Mouse (Mus musculus) cerebellum, postnatal 14 days (tissue): Measurements from ENCODE around the gene Psen2.
A peak's percentile ranks its signal among the peaks of the same experiment; 100 is the strongest.

Experiments
- DNase-seq, 2 experiments: peaks; one replicate each; pipeline ENCODE4 v3.0.0; 2021; ENCODE audit warnings: mixed read lengths in 2 of 2

The Psen2 gene

DNA sequence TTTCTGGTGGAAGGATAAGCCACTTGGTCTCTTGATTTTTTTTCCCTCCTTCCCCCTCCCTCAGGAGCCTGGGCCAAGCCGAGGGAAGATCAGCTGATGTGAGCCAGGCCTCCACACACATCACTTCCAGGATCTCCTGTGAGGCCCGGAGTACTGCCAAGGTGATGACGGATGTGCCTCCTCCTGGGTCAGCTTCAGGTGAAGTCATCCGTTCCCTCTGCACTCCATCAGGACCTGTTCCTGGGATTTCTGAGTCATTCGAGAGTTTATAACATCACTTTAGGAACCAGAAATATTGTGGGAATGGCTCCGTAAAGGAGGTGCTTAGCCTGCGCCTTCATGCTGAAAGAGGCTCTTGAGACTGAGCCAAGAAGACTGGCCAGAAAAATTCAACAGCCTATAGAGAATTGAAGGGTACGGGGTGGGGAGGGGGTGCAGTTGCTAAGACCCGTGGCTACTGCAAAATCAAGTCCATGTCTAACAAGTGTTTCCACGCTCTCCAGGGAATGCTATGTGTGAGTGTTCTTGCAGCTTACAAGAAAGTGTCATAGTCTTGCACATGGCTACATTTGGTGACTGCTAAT is 11.6 kb upstream of the Psen2 start:
- peak; percentile 82 for DNase-seq

DNA sequence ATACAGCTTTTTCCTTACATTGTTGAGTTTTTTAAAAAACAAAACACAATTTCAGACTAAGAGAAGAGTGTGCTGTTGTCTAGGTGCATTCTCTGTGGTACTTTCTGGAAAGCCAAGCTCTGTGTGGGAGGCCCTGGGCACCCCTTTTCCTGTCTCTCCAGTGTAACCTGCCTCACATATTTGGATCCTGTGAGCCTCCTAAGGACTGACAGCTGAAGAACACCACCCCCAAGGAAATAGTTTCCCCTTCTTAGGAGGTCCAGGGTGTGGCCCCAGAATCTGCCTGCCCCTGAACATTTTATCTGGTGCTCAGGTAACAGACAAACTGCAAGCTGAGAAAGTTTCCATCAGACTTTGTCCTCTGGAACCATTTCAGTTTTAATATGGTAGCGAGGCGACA is 5.8 kb upstream of the Psen2 start:
- DNase-seq, result no peak

DNA sequence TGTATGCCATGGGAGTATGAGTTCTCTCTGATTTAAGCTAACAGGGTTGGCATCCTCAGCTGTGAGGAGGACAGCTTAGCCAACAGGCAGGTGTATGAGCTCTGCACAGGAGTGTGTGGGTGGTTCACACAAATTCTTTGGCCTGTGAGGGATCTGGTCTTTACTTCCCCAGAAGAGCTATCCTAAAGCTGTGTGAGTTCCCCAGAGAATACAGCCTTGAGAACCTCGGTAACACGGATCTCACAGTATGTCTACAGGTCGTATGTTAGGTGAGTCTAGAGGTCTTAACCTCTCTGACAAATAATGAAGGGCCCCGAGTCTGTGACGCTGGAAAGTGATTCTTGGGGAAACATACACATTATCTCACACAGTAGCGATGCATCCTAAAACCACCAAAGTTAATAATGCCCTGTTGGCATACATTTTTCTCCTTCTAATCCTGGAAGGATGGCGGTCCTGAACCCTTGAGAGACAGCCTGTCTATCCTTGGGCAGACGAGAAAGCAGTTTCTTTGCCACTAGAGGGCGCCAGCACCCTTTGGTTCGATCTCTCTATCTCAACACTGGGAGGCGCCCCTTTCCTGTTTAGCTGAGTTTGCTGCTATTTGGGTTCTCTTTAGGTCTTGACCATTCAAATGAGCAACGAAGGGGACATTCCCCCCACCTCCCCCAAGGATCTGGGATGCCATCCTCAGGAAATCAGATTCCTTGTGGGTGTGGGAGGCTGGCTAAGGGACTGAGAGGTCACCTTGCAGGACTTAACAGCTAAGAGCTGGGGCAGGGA is 5.2 kb upstream of the Psen2 start:
- DNase-seq, result peak; percentile 97 to 98

DNA sequence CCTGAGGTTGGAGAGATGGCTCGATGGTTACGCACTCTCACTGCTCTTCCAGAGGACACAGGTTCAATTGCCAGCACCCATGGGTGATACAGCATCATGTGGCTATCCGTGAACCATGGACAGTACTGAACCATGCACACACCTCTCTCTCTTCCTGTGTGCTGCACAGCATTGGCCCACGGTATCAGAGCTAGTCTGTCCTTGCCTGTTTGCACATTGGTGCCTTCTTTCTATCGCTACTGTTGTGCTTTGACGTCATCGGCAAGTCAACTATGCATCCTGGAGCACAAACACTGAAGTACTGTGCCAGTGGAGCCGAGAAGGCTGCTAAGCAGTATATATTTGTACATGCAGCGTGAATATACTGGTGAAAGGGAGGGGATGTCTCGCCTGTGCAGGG is 3.9 kb upstream of the Psen2 start:
- DNase-seq, result no peak

DNA sequence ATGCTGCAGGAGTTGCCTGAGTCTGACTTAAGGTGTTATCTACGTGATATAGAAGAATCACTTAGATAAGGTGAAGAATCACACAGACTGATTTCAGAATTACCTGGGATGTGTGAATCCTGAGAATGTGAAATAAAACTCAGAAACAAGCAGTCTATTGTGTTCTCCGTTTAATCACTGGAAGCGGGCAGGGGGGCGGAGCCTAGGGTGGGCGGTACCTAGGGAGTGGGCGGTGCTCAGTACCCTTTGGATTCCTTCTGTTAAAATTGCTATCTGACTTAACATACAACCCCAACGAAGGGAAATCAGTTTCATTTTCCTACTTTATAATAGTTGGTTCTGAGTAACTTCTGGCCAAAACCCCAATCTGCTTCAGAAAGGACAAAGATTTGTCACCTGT is 2.2 kb upstream of the Psen2 start:
- DNase-seq, result no peak

DNA sequence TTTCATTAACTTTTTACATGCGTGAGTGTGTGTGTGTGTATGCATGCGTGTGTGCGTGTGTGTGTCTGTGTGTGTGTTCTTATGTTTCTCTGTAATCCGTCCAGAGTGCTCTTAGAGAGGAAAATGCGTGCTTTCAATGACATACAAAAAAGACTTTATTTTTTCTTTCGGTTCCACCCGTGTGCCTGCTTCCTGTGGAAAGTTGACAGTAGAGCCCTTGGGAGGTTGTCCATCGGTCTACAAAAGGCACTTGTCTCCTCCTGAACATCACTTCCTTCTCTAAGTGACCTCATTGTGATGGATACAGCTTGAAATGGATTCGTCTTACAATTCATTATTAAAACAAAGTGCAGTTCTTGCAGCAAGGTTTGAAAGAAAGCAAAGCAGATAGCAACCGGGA is 1.6 kb upstream of the Psen2 start:
- no peak for DNase-seq

DNA sequence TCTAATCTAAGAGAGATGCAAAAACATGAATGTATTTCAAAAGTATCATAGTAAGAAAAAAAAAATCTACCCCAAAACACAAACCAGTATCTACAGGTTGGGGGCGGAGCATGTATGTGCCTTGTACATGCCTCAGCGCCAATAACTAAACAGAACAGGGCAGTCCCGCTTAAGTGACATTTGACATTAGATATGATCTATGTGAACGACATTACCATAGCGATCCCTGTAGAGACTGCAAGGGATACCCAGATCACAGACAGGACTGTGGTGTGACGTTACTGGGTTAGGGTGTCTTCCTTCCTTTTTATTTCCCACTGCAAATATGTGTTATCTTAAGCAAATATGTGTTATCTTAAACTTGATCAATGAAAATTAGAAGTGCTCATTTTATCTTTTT is 1.2 kb upstream of the Psen2 start:
- DNase-seq, result no peak

DNA sequence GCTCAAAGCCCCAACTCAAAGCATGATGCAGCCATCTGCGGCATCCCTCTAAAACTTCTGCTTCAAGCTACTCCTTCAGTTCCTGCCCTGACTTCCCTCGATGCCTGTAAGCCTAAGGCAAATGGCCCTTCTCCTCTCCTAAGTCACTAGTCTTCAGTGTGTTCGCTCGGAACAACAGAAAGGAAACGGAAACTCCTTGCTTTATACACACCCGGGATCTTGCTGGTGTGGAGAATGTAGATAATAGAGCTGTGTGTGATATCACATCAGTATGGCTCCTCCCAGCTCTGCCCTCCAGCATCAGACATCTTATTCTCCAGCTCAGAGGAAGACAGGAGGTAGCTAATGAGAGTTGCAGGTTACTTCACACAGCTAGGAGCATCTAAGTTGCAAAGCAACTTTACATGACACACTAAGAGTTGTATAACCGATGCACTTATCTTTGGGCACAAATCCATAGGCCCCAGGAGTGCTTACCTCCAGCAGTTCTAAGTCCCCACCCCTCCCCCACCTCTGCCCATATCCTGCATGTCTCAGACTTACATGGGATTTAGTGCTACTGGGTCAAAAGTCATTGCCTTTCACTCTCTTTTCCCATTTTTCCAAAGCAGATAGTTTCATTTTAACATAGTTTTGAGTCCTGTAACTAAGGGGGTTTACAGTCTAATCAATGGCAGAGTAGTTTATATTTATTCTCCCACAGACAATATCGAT is 1.2 kb downstream of the Psen2 start:
- DNase-seq, result no peak

DNA sequence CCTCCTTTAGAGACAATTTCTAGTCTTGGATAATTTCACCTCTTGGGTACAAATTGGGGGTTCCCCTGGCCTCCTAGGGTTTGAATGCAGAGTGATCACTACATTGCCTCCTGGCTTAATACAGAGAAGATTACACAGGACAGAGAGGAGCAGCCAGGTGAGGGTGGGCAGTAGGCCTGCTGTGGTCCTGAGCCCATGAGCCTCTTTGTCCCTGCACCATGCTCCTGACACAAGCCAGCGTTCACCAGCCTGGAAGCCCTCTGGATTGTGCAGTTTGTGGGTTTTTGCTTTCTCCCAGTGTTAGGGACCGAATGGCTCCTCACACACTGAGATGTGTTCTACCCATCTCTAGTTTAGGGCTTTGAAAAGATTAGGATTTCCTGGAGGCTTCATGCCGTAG is 1.8 kb downstream of the Psen2 start:
- no peak for DNase-seq

DNA sequence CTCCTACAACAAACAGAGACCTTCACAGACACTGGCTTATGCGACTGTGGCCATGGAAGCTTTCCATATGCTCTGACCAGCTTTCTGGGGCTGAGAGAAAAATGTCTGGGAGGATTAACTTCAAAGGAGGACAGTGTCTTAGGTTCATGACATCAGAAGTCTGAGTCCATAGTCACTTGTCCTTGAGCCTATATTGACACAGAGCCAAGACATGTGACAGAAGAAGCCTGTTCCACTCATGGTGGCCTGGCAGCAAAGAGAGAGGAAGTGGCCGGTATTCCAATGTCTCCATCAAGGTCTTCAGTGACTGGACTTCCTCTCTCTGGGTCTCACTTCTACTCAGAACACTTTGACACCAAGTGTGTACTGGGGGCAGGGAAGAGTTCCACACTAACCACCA is 2.4 kb downstream of the Psen2 start:
- no peak for DNase-seq

DNA sequence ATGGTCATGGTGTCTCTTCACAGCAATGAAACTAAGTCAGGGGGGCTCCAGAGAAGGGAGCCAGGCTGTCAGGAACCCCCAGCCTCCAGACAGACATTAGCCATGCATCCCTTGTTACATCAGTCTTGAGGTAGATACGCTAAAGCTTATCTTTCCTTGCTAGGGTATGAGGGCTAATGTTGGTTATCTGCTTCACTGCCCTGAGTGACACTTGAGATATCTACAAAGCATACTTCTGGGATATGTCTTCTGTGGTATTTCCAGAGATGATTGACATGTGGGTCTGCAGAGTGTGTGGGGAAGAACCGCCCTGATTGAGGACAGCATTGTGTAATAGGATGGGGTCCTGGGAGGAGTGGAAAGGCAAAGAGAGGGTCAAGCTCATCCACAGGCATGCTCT is 3.5 kb downstream of the Psen2 start:
- no peak for DNase-seq

DNA sequence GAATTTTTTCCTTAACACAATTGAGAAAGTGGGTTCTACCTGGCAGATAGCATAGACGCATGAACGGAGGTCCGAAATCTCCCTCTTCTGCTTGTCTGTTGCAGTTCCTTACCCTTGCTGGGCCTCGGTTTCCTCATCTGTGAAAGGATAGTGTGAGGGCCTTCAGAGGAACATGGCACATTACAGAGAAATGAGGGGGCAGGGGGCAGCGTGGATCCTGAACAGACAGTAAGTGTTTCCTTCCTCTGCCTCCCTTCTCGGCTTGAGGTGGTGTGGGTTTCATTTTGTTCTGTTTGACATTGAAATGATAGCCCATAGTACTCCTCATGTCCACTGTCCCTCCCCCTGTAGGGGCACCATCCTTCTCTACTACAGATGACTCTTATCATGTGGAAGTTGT is 5.8 kb downstream of the Psen2 start:
- no peak for DNase-seq

DNA sequence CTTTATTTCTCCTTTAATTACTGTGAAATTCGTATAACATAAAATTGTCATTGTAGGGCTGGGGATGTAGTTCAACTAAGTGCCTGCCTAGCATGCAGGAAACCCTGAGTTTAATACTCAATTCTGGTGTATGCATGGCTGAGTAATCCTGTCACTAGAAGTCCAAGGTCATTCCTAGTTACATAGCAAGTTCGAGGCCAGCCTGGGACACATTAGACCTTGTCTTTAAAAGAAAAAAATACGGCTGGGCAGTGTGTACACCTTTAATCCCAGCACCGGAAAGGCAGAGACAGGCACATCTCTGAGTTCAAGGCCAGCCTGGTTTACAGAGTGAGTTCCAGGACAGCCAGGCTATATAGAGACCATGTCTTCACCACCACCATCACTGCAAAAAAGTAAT is 6.4 kb downstream of the Psen2 start:
- peak; percentile 16 to 22 for DNase-seq

DNA sequence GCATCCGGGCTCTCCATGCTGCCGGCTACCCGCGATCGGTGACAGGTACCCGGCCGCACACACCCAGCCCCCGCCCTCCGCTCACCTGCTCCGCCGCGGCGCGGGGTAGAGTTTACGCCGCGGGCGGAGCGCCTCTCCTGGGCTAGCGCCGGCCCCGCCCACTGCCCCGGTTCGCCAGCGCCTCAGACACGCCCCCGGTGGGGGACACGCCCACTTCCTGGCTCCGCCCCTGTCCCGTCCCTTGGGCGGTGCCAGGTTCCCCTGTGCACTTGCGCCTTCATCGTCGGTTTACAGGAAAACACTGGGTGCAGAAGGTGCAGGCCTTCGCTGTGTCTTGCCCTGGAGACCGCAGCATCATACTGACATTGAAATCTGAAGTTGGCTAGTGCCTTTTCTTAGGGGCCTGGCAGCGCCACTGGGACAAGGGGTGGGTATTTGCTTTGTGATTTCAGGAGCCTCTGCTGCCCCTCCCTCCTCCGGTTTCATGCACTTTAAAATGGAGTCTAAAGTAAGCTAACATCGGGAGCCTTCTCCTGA is 7.0 kb downstream of the Psen2 start:
- DNase-seq, result peak; percentile 99

DNA sequence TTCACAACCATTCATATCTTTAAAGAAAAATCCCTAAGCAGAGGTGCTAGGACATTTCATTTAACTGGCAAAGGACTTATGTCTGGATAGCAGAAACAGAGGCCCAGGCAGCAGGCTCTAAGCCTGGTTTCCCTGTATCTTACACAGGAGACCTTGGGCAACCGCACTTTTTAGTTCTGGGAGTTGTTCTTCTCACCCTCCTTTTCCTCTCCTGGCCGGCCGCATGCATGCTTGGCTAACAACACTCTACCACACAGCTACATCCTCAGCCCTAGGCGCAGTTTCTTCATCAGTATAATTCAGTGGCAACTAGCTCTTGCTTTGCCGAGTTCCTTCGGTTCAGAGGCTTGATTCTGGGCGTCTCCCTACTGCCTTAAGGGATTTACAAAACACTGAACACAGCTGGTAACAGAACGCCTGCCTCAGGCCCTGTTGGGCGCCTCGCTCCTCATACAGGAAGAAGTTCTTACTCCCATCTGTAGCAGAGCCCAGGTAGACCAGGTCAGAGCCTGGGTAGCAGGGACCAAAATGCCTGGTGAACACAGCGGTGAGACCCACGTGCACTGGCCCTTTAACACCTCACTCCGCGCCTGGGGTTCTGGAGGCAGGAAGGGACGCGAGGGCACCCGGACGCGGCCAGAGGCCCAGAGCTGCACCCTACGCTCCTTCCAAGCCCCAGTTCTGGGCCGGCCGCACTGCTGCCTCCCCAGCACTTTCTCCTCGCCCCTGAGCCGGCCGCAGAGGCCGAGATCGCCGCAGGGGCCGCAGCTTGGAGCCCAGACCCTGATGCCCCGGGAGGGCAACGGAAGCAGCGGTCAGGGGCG is 7.7 kb downstream of the Psen2 start:
- DNase-seq, result peak in 1 of 2 experiments; percentile 65

DNA sequence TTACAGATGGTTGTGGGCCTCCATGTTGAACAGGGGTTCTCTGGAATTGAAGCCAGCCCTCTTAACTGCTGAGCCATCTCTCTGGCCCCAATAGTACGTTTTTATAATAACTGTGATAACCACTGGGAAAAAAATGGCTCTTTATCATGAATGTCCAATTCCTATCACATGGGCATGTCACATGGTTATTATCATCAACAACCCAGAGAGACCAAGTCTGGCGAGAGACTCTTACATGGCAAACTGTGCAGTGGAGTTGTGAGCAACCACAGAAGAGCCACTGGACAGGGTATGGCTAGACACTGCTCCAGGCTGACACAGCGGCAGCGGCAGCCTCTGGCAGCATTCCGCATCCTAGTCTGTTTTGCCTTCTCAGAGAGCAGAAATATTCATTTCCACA is 8.9 kb downstream of the Psen2 start:
- no peak for DNase-seq

DNA sequence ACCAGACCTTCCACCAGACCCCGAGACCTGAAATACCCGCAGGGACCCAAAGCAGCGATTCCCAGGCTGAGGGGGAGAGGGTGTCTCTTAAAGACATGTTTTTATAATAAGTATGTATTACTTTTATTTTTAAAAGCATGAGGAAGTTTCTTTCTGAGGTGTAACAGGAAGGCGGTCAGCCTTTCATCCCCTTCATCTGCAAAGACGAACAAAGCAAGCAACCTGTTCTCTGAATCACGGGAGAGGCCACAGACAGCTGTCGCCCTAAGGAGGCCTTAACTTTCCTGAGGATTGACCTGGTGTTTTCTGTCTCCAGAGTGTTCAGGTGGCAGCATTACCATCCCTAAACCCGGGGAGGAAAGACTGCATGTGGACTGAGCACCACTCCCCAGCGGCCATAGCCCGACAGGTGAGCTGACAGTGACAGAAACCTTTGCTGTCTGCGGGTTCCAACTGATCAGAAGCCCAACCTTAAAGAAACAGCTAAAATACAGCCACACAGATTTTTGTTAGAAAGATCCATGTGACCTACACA is 10.5 kb downstream of the Psen2 start:
- DNase-seq, result no peak

DNA sequence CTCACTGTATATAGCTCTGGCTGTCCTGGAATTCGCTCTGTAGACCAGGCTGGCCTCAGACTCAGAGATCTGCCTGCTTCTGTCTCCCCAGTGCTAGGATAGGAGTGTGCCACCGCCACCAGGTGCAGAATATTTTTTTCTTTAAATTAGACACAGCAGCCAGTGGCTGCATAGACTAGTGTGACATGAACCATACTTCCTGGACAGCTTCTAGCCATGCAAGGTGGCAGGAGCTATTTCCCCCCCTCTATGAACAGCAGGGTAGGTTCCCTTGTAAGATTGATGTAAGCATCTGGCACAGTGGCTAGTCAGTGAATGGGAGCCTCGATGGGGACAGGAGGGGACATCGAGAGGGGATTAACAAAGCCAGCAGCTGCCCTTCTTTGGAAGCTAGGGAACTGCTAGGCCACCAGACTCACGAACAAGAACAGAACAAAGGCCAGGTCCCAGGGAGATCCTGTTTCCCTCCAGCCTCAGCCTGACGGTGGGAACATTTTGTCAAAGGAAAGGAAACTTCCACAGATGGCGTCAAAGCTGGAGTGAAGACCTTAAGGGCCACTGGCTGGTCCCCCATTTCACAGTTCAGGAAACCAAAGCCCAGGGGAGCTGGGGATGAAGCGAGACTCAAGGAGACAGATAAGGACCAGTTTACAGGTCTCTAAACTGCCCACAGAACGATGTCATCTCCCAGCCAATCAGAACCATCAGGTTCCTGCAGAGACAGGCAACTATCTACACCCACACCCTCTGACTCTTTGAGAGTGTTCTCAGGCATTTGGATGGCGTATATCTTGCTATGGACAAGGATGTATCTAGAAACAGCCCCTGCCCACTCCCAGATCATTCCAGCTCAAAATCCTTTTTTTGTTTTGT is 11.8 kb downstream of the Psen2 start:
- no peak for DNase-seq

DNA sequence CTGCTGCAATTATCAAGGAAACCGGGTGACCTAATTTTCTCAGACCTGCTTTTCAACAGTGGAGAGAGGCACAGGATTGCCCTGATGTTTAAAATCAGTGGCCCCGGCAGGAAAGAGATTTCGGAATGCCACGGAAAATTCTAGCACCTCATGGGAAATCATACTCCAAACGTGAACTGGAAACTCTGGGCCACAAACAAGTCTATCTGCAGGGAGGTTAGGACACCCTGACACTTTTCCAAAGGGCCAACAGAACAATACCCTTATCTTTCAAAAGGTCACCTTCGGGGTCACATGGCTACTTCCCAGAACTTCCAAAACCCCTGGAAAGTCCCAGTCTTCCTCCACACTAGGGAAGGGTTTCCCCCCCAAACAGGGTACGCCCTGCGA is 12.8 kb downstream of the Psen2 start:
- DNase-seq, result no peak

DNA sequence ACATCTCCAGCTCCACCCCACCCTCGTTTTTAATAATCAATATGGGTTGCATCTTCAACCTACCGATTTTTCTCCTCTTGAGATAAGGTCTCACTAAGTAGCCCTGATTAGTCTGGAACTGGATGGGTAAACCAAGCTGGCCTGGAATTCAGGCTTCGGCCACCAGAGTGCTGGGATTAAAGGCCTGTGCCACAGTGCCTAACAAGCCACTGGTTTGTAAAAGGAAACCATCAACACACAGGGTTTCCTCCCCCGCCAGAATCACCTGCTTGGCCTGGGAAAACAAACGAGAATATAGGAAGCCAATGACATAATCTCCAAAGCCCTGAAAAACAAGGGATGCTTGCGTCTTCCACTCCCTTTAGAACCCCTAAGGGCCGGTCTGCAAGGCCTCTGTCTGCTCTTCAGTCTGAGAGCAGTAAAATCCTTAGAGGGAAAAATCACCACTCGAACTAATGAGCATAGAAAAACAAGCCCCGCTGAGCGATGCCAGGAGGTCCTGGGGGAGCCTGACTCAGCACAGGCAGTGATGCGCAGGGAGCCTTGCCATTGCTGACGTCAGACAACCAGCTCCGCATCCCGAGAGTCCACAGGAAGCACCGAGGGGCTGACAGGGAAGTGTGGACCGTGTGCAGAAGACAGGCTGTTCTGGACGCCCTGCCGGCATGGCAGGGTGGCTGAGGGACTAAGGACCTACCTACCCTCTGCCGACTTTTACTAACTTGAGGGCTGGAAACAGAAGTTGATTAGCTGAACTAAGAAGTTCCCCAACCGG is 13.4 kb downstream of the Psen2 start:
- DNase-seq, result peak; percentile 67 to 69

DNA sequence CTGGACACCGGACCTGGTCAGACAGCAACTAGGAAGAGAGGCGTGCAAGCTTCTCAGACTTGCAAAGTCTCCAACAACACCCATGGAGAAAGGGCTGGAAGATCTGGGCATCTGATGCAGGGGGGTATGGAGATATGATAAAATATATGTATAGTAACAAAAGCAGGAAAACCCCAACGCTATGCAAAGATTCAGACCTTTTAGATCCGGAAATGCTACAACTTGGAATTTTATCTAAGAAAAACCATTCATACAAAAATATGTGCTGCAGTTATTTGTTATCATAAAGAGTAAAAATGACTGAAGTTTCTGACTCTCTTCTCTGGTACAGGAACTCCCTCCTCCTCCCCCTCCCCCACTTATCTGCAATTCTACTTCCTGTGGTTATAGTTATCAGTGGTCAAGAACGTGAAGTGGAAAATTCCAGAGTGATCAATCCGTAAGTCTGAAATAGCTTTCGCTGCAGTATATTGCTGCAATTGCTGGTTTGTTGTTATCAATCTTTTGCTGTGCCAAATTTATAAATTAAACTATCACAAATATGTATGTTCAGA is 14.6 kb downstream of the Psen2 start:
- DNase-seq, result no peak
